Mouse (Mus musculus) small intestine, adult 2 months (tissue): ENCODE results near the gene Gins2.

Experiments
- CTCF ChIP-seq: fragments of 200-500 bp; IDR thresholded peaks from 2 replicates; pipeline ENCODE4 v1.5.1; 2012; ENCODE audit warnings: low read depth, mild to moderate bottlenecking, control low read depth, inconsistent platforms, low read length, moderate library complexity, mixed read lengths; ENCODE audit not compliant: insufficient replicate concordance, insufficient read length; ENCODE audit errors: extremely low read depth
- POLR2A ChIP-seq: fragments of 200-500 bp; IDR thresholded peaks from 2 replicates; pipeline ENCODE4 v1.6.1; 2012; ENCODE audit warnings: low read depth, mild to moderate bottlenecking, control low read depth, inconsistent platforms, low read length, moderate library complexity

DNA sequence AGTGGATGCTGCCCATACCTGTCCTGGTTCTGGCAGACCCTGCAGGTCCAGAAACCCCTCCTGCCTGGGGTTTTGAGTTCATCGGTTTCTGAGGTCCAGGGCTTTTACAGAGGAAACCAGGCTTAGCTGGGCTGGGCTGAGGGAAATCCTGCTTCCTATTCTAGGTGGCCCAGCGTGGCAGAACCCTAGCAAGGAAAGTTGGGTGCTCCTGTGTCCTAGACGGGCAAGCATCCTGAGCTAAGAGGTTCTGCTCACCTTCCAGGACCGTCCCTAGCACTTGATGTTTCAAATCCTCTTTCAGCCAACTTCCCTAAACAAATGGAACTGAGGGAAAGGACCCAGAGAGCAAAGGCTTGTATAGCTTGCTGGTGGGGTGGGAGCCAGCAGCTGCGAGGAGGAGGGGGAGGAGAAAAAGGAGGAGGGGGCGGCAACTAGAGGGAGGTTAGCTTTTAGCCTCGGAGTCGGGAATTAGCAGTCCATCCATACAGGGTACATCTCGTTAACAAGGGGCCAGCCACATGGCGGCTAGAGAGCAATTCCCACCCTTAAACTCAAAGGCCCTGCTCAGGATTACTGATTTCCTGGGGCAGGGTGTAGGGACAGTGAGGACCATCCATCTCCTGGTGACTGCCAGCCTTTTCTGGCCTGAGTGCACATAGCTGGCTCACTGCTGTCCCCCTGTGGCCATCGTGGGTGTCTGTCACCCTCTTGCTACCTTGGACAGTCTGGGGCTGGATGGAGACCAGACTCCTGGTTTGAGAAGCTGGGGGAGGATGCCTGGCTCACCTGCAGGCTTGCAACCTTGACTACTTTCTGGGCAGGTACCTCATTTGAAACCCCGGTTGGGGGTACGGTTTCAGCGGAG, 54.4 kb downstream of the Gins2 start:
- TF ChIP-seq CTCF (peak; percentile 97), POLR2A (no peak)
